ENCODE assay signal across 8 mouse cellular contexts in the genomic region with DNA sequence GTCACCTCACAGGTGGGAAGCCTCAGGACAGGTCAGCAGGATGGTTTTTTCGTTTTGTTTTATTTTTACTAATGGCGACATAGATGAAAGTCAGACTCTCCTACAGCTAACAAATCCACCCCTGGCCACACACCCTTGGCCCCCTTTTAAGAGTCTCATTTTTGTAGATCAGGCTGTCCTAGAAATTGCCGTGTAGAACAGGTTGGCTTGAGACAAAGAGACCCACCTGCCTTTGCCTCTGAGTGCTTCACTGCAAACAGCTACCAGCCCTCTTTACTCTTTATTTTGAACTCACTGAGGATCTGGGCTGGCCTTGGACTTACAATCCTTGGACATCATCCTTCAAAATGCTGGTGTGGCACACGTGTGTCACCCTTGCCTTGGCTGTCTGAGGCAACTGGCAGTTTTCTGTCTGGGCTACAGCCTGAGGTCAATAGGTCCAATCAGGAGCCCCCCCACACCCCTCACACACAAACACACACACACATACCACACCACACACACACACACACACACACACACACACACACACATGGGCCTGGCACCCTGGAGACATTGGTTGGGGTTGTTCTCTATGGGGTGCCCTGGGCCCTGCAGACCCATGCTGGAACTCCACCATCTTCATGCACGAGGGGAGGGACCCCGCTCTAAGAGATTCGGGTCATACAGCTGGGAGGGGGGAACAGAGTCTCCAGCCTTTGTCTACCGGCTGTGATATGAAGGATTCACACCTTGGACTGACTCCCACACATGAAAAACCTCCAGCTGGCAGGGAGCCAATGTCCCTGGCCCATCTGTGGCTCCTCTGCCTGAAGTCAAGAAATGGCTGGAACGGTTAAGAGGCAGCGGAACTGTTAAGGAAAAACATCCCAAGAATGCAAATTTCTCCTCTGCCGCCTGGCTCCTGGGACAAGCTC. TPM values are rescaled to one million over a fixed set of nuclear protein-coding genes. Genes with fewer than 3 reads are reported as not detected.
DNase-seq lines count a peak whose midpoint lies in the region; ATAC-seq and TF ChIP-seq lines count a peak whose summit lies in the region.

No protein-coding gene starts in this region.

- no peaks in the 10 kb centered on the region for H3K36me3 ChIP-seq in hindbrain, postnatal 0 days (ENCODE audit: insufficient read depth, low read length)

- H3K9ac ChIP-seq in hindbrain, postnatal 0 days (replicated peaks; ENCODE audit: low read length): 0 out of 2 replicates have a peak overlapping the region, but pooled peaks have one; percentile 17

- H3K4me3 ChIP-seq in hindbrain, postnatal 0 days (ENCODE audit: low read length): no peak overlapping the region

- peak; percentile 32; the same call in 1 of the 2 replicates for ATAC-seq in hindbrain, postnatal 0 days
- no peak for ATAC-seq in frontal cortex, adult (ENCODE audit: low TSS enrichment)

- no peaks in the 10 kb centered on the region for H3K27me3 ChIP-seq in hindbrain, postnatal 0 days (ENCODE audit: insufficient read depth, low read length)

- peaks cover 11% of the 10 kb centered on the region for H3K4me1 ChIP-seq in hindbrain, postnatal 0 days (ENCODE audit: insufficient read depth, low read length)

- 44% methylated on average over 11 of the region's 11 CpGs for WGBS in hindbrain, postnatal 0 days

- no peak overlapping the region for H3K4me2 ChIP-seq in hindbrain, postnatal 0 days (ENCODE audit: low read depth, low read length)

- no peak for TF ChIP-seq CTCF in hindbrain, postnatal 0 days (IDR thresholded peaks at IDR 0.05; ENCODE audit: low read depth)

- no peaks in the 10 kb centered on the region for H3K9me3 ChIP-seq in hindbrain, postnatal 0 days (ENCODE audit: low read length)

- H3K27ac ChIP-seq in hindbrain, postnatal 0 days: peak overlapping the region; percentile 15; the same call in 1 of the 2 replicates

- peak; percentile 60 to 63 for DNase-seq in adrenal gland, adult 18-20 months (ENCODE audit: low spot score in 2 of 2)
- DNase-seq in adrenal gland, postnatal 4 days (ENCODE audit: low spot score in 2 of 2): no peak
- peak; percentile 37 for DNase-seq in right cerebral cortex, postnatal 14 days
- no peak for DNase-seq in right cerebral cortex, postnatal 36 days (ENCODE audit: low spot score in 2 of 2)
- DNase-seq in hindbrain, postnatal 0 days (ENCODE audit: low spot score): peak; percentile 71
- DNase-seq in lung, postnatal 36 days: peak; percentile 73
- no peak for DNase-seq in layer of hippocampus, adult 11-12 months (ENCODE audit: low spot score)

RNA-seq across cellular contexts. Expression of a gene that starts 42.4 kb away (rescaled TPM):
- 10 to 100 TPM in 1 of 2 experiments, 1 to 10 TPM in 1; 7.0 to 11.1 TPM for total RNA-seq in adrenal gland, adult 18-20 months (2021)
- total RNA-seq in adrenal gland, postnatal 4 days (2021): 1 to 10 TPM; 5.4 to 6.7 TPM
- 26.2 and 27.2 TPM in 2 replicates for total RNA-seq in hindbrain, postnatal 0 days (2014; rRNA removed)
- 18.9 and 22.1 TPM in 2 replicates for polyA plus RNA-seq in hindbrain, postnatal 0 days (2015; fragmentation: Nextera tagmentation; extraction: Ambion mirVana)

RNA-seq across cellular contexts. Expression of a gene that starts 42.5 kb away (rescaled TPM):
- 10 to 100 TPM; 34.1 to 75.0 TPM for total RNA-seq in adrenal gland, adult 18-20 months (2021)
- 10 to 100 TPM; 10.9 to 11.1 TPM for total RNA-seq in adrenal gland, postnatal 4 days (2021)
- 4.4 and 8.2 TPM in 2 replicates for total RNA-seq in hindbrain, postnatal 0 days (2014; rRNA removed)
- 7.5 and 8.6 TPM in 2 replicates for polyA plus RNA-seq in hindbrain, postnatal 0 days (2015; fragmentation: Nextera tagmentation; extraction: Ambion mirVana)

RNA-seq across cellular contexts. Expression of a gene that starts 53.1 kb away (rescaled TPM):
- 1 to 10 TPM; 1.7 to 1.8 TPM for total RNA-seq in adrenal gland, adult 18-20 months (2021)
- total RNA-seq in adrenal gland, postnatal 4 days (2021): 1 to 10 TPM; 2.9 to 3.5 TPM
- total RNA-seq in hindbrain, postnatal 0 days (2014; rRNA removed): 82.0 and 106 TPM in 2 replicates
- 69.0 and 78.7 TPM in 2 replicates for polyA plus RNA-seq in hindbrain, postnatal 0 days (2015; fragmentation: Nextera tagmentation; extraction: Ambion mirVana)

RNA-seq across cellular contexts. Expression of a gene that starts 54.3 kb away (rescaled TPM):
- 10 to 100 TPM; 14.1 to 15.2 TPM for total RNA-seq in adrenal gland, adult 18-20 months (2021)
- total RNA-seq in adrenal gland, postnatal 4 days (2021): 10 to 100 TPM; 18.5 to 23.1 TPM
- 42.3 and 43.2 TPM in 2 replicates for total RNA-seq in hindbrain, postnatal 0 days (2014; rRNA removed)
- 24.8 and 25.6 TPM in 2 replicates for polyA plus RNA-seq in hindbrain, postnatal 0 days (2015; fragmentation: Nextera tagmentation; extraction: Ambion mirVana)

Comparison
In these comparisons a context has a peak if more than half of its experiments do, and no peak if none do; other contexts are left out.
1. DNase-seq: peak in adrenal gland, adult 18-20 months (2 of 2), right cerebral cortex, postnatal 14 days (single experiment), hindbrain, postnatal 0 days (single experiment) and lung, postnatal 36 days (single experiment); none in adrenal gland, postnatal 4 days (0 of 2), right cerebral cortex, postnatal 36 days (0 of 2) and layer of hippocampus, adult 11-12 months (single experiment).
2. RNA of a gene that starts 53.1 kb away (total RNA-seq): 82.0 to 106 TPM in hindbrain, postnatal 0 days; 2.9 to 3.5 TPM in adrenal gland, postnatal 4 days and 1.7 to 1.8 TPM in adrenal gland, adult 18-20 months; every median in the first group is over 10 times any median in the second.